Mouse (Mus musculus) small intestine, adult 2 months (tissue): ENCODE data around the gene Nipal1. TPM values are rescaled to one million over a fixed set of nuclear protein-coding genes. Genes with fewer than 3 reads are reported as not detected.

Experiments
- H3K27ac ChIP-seq: fragments of 200-500 bp; 2 replicates; pipeline ENCODE4 v1.5.1; 2012; ENCODE audit warnings: low read depth, low read length, control low read depth, inconsistent platforms; ENCODE audit not compliant: insufficient read depth
- H3K27me3 ChIP-seq: fragments of 200-500 bp; 2 replicates; pipeline ENCODE4 v1.6.1; 2012; ENCODE audit warnings: mild to moderate bottlenecking, moderate library complexity, low read length, inconsistent platforms; ENCODE audit not compliant: control insufficient read depth, insufficient read depth
- H3K36me3 ChIP-seq: fragments of 200-500 bp; 2 replicates; pipeline ENCODE4 v1.6.1; 2012; ENCODE audit warnings: mild to moderate bottlenecking, low read length, control low read depth, inconsistent platforms; ENCODE audit not compliant: control insufficient read depth, insufficient read depth
- H3K4me1 ChIP-seq: fragments of 200-500 bp; 2 replicates; pipeline ENCODE4 v1.6.1; 2012; ENCODE audit warnings: low read length, inconsistent platforms, mixed read lengths; ENCODE audit not compliant: control insufficient read depth, insufficient read depth, insufficient read length
- H3K4me3 ChIP-seq: fragments of 200-500 bp; 2 replicates; pipeline ENCODE4 v1.5.1; 2012; ENCODE audit warnings: low read depth, mild to moderate bottlenecking, control low read depth, inconsistent platforms, low read length, moderate library complexity
- CTCF ChIP-seq: fragments of 200-500 bp; IDR thresholded peaks from 2 replicates; pipeline ENCODE4 v1.5.1; 2012; ENCODE audit warnings: low read depth, mild to moderate bottlenecking, control low read depth, inconsistent platforms, low read length, moderate library complexity, mixed read lengths; ENCODE audit not compliant: insufficient replicate concordance, insufficient read length; ENCODE audit errors: extremely low read depth
- POLR2A ChIP-seq: fragments of 200-500 bp; IDR thresholded peaks from 2 replicates; pipeline ENCODE4 v1.6.1; 2012; ENCODE audit warnings: low read depth, mild to moderate bottlenecking, control low read depth, inconsistent platforms, low read length, moderate library complexity
- WGBS: fragments of 180-500 bp; shearing (Covaris S2); methylation state at CpG from one replicate; pipeline ENCODE4 v1.1.7; 2018; 5-methylcytosine and 5-hydroxymethylcytosine counted together
- polyA plus RNA-seq: library from polyadenylated mRNA; depleted of rRNA; stranded (reverse); fragments of >200 nt; gene quantifications from 2 replicates; pipeline ENCODE4 v1.2.3, GENCODE M21; 2012; rRNA removed

Gene Nipal1
- polyA plus RNA-seq, 1 experiment: 6.5 TPM

DNA sequence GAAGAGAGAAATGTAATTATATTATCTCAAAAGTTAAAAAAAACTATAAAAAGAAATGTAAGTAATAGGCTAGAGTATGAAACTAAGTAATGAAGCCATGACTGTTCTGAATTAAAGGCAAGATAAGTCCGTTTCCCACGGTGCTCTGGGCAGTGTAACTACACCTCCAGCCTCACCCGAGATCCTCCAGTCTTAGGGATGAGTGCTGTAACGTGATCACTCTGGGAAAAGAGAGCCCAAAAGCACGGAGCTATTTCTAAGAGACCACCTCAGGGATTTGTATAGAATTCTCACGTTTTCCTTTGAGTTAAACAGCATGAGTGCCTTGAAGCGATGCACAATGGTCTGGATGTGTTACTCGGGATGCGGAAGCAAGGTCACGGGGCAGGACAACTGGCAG lies 58.5 kb downstream of the Nipal1 start:
- Histone ChIP-seq H3K36me3 (no peaks in the 10 kb centered on the region), H3K4me3 (no peak overlapping the region), H3K27ac (no peak overlapping the region), H3K27me3 (no peaks in the 10 kb centered on the region), H3K4me1 (peaks cover 2% of the 10 kb centered on the region; the same call in 1 of the 2 replicates)
- 82% methylated on average over 10 of the region's 10 CpGs for WGBS
- TF ChIP-seq CTCF (no peak), POLR2A (no peak)

DNA sequence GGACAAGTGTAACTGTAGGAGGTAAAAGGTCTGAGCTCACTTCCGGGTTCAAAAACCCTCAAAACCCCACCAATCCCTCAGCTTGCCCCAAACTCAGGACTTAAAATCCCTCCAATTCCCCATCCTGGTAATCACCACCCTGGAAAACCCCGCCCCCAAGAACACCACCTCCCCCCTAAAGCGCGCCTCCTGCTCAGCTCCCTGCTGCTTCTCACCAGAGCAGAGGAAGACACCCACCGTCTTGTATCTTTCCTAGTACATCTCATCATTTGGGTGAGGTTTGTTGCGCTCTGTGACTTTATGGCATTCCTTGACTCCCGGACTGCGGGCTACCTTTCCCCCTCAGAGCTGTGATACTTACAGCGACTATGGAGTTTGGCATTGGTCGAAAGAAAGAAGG lies 59.1 kb downstream of the Nipal1 start:
- no peaks in the 10 kb centered on the region for H3K36me3 ChIP-seq
- TF ChIP-seq CTCF: no peak
- no peak for TF ChIP-seq POLR2A
- no peak overlapping the region for H3K27ac ChIP-seq
- WGBS: 88% methylated on average over 10 of the region's 10 CpGs
- H3K4me1 ChIP-seq: peaks cover 2% of the 10 kb centered on the region; the same call in 1 of the 2 replicates
- H3K4me3 ChIP-seq: no peak overlapping the region
- H3K27me3 ChIP-seq: no peaks in the 10 kb centered on the region

DNA sequence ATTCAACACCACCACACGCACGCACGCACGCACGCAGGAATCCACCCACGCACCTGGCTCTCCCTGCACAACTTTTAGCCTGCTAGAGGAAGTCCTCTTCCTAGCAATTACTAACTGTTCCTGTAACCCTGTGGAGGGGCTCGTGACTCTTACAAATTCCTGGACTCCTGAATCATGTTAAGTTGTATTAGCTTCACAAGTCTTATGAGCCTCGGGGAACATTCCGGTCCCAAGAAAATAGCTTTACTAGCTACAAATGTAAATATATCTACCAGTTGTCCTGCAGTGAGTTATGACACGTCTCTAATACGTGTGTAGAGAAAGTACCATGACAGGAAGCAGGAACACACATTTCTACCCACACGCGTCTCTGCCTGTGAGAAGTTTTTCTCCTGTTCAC lies 61.9 kb downstream of the Nipal1 start:
- 50% methylated on average over 13 of the region's 13 CpGs for WGBS
- H3K27me3 ChIP-seq: no peaks in the 10 kb centered on the region
- H3K27ac ChIP-seq: no peak overlapping the region
- H3K4me3 ChIP-seq: no peak overlapping the region
- H3K36me3 ChIP-seq: no peaks in the 10 kb centered on the region
- no peak for TF ChIP-seq CTCF
- no peak for TF ChIP-seq POLR2A
- peaks cover 2% of the 10 kb centered on the region; the same call in 1 of the 2 replicates for H3K4me1 ChIP-seq

DNA sequence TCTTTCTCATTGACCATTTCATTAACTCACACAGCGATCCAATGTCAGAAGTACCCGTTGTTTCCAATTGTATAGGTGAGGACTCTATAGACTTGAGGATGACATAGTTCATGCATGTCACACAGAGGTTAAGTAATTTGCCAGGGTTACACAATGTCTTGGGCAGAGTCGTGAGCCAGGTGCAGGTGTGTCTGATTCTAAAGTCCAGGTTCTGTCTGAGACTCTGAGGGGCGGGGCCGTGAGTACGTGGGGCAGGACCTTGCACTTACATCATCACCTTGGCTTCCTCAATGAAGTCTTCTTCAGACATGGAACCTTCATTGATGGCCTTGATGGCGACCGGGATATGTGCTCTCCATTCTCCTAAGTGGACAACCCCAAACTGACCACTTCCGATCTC lies 62.4 kb downstream of the Nipal1 start:
- Histone ChIP-seq H3K36me3 (no peaks in the 10 kb centered on the region), H3K4me3 (no peak overlapping the region), H3K27ac (no peak overlapping the region), H3K4me1 (peaks cover 2% of the 10 kb centered on the region; the same call in 1 of the 2 replicates), H3K27me3 (no peaks in the 10 kb centered on the region)
- 37% methylated on average over 9 of the region's 9 CpGs for WGBS
- TF ChIP-seq CTCF (no peak), POLR2A (no peak)

DNA sequence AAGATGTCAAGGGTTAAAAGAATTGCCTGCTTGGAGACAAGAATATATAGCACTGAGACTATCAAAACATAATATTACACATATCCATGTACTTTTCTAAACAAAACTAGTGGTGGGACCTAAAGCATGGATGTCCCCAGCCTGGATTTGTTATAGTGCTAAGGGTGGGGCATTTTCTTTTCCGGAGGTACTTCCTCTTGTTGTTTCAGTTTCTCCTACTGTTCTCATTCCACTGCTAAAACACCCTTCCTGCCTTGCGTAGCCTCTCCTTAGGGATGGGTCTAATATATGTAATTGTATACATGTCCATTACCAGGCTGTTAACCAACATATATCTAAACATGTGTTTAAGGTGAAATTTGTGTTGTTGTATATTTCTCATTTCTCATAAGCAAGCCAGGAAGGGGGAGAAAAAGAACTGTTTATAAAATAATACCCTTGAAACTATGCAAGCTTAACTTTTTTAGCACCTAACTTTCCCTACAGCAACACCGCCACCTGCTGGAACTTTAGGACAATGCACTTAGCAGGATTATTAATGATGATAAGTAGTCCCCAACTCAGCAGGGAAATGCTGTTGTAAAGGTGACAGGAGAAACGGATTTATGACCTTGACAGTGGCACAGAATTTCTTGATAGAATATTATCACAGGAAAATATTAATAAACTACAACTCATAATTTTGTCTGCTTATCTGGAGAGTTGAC lies 63.1 kb downstream of the Nipal1 start:
- H3K36me3 ChIP-seq: no peaks in the 10 kb centered on the region
- no peak for TF ChIP-seq CTCF
- no peak overlapping the region for H3K27ac ChIP-seq
- no peak overlapping the region for H3K4me3 ChIP-seq
- H3K4me1 ChIP-seq: peaks cover 2% of the 10 kb centered on the region; the same call in 1 of the 2 replicates
- H3K27me3 ChIP-seq: no peaks in the 10 kb centered on the region
- 7% methylated on average over 4 of the region's 4 CpGs for WGBS

DNA sequence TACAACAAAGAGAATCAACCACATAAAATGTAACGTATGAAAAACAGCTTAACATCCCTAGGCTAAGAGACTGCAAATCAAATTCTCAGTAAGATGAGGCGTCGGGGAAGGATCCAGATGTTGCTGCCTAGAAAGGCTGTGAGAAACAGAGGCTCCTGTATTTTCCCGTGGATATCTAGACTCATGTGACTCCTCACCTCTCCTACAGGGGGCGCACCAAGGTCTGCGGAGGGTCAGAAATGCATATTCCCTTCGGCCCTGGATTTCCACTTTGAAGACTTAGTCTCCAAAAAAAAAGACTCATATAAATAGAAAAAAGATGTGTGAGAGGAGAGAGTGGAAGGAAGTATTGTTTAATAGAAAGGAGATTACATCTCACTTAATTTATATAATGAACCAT lies 73.0 kb downstream of the Nipal1 start:
- Histone ChIP-seq H3K27me3 (no peaks in the 10 kb centered on the region), H3K36me3 (no peaks in the 10 kb centered on the region), H3K27ac (no peak overlapping the region), H3K4me3 (no peak overlapping the region), H3K4me1 (no peaks in the 10 kb centered on the region)
- 53% methylated on average over 7 of the region's 7 CpGs for WGBS
- TF ChIP-seq CTCF (peak; percentile 51; the same call in 1 of the 2 replicates), POLR2A (no peak)

Other genes starting within 250 kb of the Nipal1 start
- gene Corin, start 143.3 kb upstream of the Nipal1 start, polyA plus RNA-seq: 0.05 TPM in 1 of 2 replicates, not detected in the other
- gene Nfxl1, start 88.1 kb upstream of the Nipal1 start, polyA plus RNA-seq: 4.0 and 5.4 TPM in 2 replicates
- not detected in 2 replicates for gene Zar1, start 66.5 kb upstream of the Nipal1 start, polyA plus RNA-seq
- 0.10 and 0.16 TPM in 2 replicates for gene Gm5868, start 60.2 kb upstream of the Nipal1 start, polyA plus RNA-seq
- not detected in 2 replicates for gene Cnga1, start 3.5 kb upstream of the Nipal1 start, polyA plus RNA-seq
- 0.20 and 0.34 TPM in 2 replicates for gene Txk, start 105.0 kb downstream of the Nipal1 start, polyA plus RNA-seq
- gene Tec, start 220.7 kb downstream of the Nipal1 start, polyA plus RNA-seq: 0.85 and 7.1 TPM in 2 replicates